In genomic region chr13:51976620-51977214, GRCm38 (mm10) we compare ENCODE assay signal across 13 mouse cellular contexts.
DNase-seq lines count a peak whose midpoint lies in the region; ATAC-seq lines count a peak whose summit lies in the region.
"Had no signal": no experiment of that assay in that cellular context is flagged by ENCODE, and none has a peak within 500 bp of the region (broad histone marks: within the 10 kb centered on the region; RNA-seq: fewer than 3 reads in every experiment).

No protein-coding gene starts in this region.

- H3K4me3 ChIP-seq in heart, embryonic 14.5 days (ENCODE audit: control insufficient read depth in 1 of 2, insufficient read depth in 1 of 2, low read depth in 1 of 2, low read length in 2 of 2) = no peak overlapping the region
- no peak overlapping the region for H3K4me3 ChIP-seq in midbrain, embryonic 13.5 days (replicated peaks)
- no peak overlapping the region for H3K4me3 ChIP-seq in midbrain, embryonic 14.5 days (replicated peaks; ENCODE audit: low read depth, low read length)
- H3K4me3 ChIP-seq in limb, embryonic 11.5 days (ENCODE audit: low read depth, low read length) = no peak overlapping the region
- no peak overlapping the region for H3K4me3 ChIP-seq in stomach, embryonic 16.5 days (replicated peaks; ENCODE audit: low read length)
- H3K4me3 ChIP-seq: left cerebral cortex, adult 2 months; neural tube, embryonic 13.5 days had no signal

- peak overlapping the region; percentile 83 to 85 for H3K27ac ChIP-seq in heart, embryonic 14.5 days (replicated peaks in 1 of 2; ENCODE audit: control insufficient read depth in 1 of 2, insufficient read depth in 1 of 2, low read depth in 2 of 2, low read length in 2 of 2)
- 0 out of 2 replicates have a peak overlapping the region, but pooled peaks have one; percentile 32 for H3K27ac ChIP-seq in midbrain, embryonic 13.5 days
- H3K27ac ChIP-seq in midbrain, embryonic 14.5 days (replicated peaks; ENCODE audit: low read depth, low read length) = no peak overlapping the region
- H3K27ac ChIP-seq in limb, embryonic 11.5 days (replicated peaks; ENCODE audit: low read depth, low read length) = 0 out of 2 replicates have a peak overlapping the region, but pooled peaks have one; percentile 4
- peak overlapping the region; percentile 61 for H3K27ac ChIP-seq in stomach, embryonic 16.5 days (ENCODE audit: low read length)
- H3K27ac ChIP-seq: left cerebral cortex, adult 2 months; neural tube, embryonic 13.5 days had no signal

- WGBS in heart, embryonic 14.5 days = 65% methylated on average over 6 of the region's 6 CpGs
- 77% methylated on average over 6 of the region's 6 CpGs for WGBS in midbrain, embryonic 13.5 days
- 74% methylated on average over 6 of the region's 6 CpGs for WGBS in midbrain, embryonic 14.5 days
- 76% methylated on average over 6 of the region's 6 CpGs for WGBS in limb, embryonic 11.5 days
- WGBS in stomach, embryonic 16.5 days = 71% methylated on average over 6 of the region's 6 CpGs

- peaks cover 34 to 46% of the 10 kb centered on the region in 2 experiments for H3K4me1 ChIP-seq in heart, embryonic 14.5 days (ENCODE audit: control insufficient read depth in 2 of 2, insufficient read depth in 2 of 2, low read length in 2 of 2)
- H3K4me1 ChIP-seq in midbrain, embryonic 13.5 days (replicated peaks) = peaks cover 18% of the 10 kb centered on the region
- H3K4me1 ChIP-seq in midbrain, embryonic 14.5 days (ENCODE audit: control insufficient read depth, insufficient read depth, low read length) = peaks cover 12% of the 10 kb centered on the region; the same call in 1 of the 2 replicates
- peaks cover 42% of the 10 kb centered on the region for H3K4me1 ChIP-seq in limb, embryonic 11.5 days (ENCODE audit: control insufficient read depth, insufficient read depth, low read length)
- H3K4me1 ChIP-seq in stomach, embryonic 16.5 days (ENCODE audit: control insufficient read depth, insufficient read depth, low read length) = peaks cover 39% of the 10 kb centered on the region

- H3K4me2 ChIP-seq in heart, embryonic 14.5 days (ENCODE audit: low read length) = peak overlapping the region; percentile 9; the same call in 1 of the 2 replicates
- no peak overlapping the region for H3K4me2 ChIP-seq in midbrain, embryonic 13.5 days (replicated peaks)
- H3K4me2 ChIP-seq in midbrain, embryonic 14.5 days (ENCODE audit: low read length) = no peak overlapping the region
- H3K4me2 ChIP-seq in limb, embryonic 11.5 days (ENCODE audit: low read depth, severe bottlenecking) = no peak overlapping the region
- H3K4me2 ChIP-seq in stomach, embryonic 16.5 days (ENCODE audit: low read depth, low read length) = no peak overlapping the region
- H3K4me2 ChIP-seq: neural tube, embryonic 13.5 days had no signal

- no peak for DNase-seq in heart, postnatal 4 days
- no peak for DNase-seq in midbrain, embryonic 14.5 days
- DNase-seq in limb, embryonic 11.5 days (ENCODE audit: low spot score) = no peak
- DNase-seq in layer of hippocampus, adult 9-11 months = no peak
- no peak for DNase-seq in layer of hippocampus, adult 11-12 months (ENCODE audit: low spot score)
- DNase-seq: right cerebral cortex, postnatal 4 days; thymus, postnatal 25 days had no signal

- peaks cover 5% of the 10 kb centered on the region; the same call in 1 of the 2 replicates for H3K9me3 ChIP-seq in heart, embryonic 14.5 days (ENCODE audit: control insufficient read depth, low read length)
- H3K9me3 ChIP-seq in midbrain, embryonic 13.5 days = no peaks in the 10 kb centered on the region; the same call in 1 of the 2 replicates
- H3K9me3 ChIP-seq in midbrain, embryonic 14.5 days (ENCODE audit: control insufficient read depth, low read length) = no peaks in the 10 kb centered on the region
- no peaks in the 10 kb centered on the region for H3K9me3 ChIP-seq in limb, embryonic 11.5 days (ENCODE audit: control insufficient read depth, low read length)
- H3K9me3 ChIP-seq in stomach, embryonic 16.5 days (replicated peaks; ENCODE audit: control insufficient read depth, low read length) = peaks cover 10% of the 10 kb centered on the region; the same call in 1 of the 2 replicates
- H3K9me3 ChIP-seq: neural tube, embryonic 13.5 days had no signal

- peak overlapping the region; percentile 52 for H3K9ac ChIP-seq in heart, embryonic 14.5 days (ENCODE audit: low read length)
- H3K9ac ChIP-seq in midbrain, embryonic 13.5 days (replicated peaks) = no peak overlapping the region
- H3K9ac ChIP-seq in midbrain, embryonic 14.5 days (replicated peaks; ENCODE audit: low read length) = no peak overlapping the region
- no peak overlapping the region; the same call in 1 of the 2 replicates for H3K9ac ChIP-seq in limb, embryonic 11.5 days (ENCODE audit: low read length)
- H3K9ac ChIP-seq in stomach, embryonic 16.5 days (ENCODE audit: low read length) = no peak overlapping the region
- H3K9ac ChIP-seq: neural tube, embryonic 13.5 days had no signal

- no peaks in the 10 kb centered on the region for H3K27me3 ChIP-seq in heart, embryonic 14.5 days (ENCODE audit: control insufficient read depth, insufficient read depth, low read length)
- peaks cover 7% of the 10 kb centered on the region; the same call in 1 of the 2 replicates for H3K27me3 ChIP-seq in midbrain, embryonic 13.5 days
- H3K27me3 ChIP-seq in midbrain, embryonic 14.5 days (ENCODE audit: control insufficient read depth, insufficient read depth, low read length) = no peaks in the 10 kb centered on the region
- H3K27me3 ChIP-seq in limb, embryonic 11.5 days (ENCODE audit: control insufficient read depth, insufficient read depth, low read length) = no peaks in the 10 kb centered on the region
- no peaks in the 10 kb centered on the region for H3K27me3 ChIP-seq in stomach, embryonic 16.5 days (ENCODE audit: control insufficient read depth, insufficient read depth, low read length)

- H3K36me3 ChIP-seq in heart, embryonic 14.5 days (ENCODE audit: control insufficient read depth, insufficient read depth, low read length) = no peaks in the 10 kb centered on the region
- no peaks in the 10 kb centered on the region for H3K36me3 ChIP-seq in midbrain, embryonic 13.5 days
- H3K36me3 ChIP-seq in midbrain, embryonic 14.5 days (ENCODE audit: control insufficient read depth, insufficient read depth, low read length) = no peaks in the 10 kb centered on the region
- no peaks in the 10 kb centered on the region for H3K36me3 ChIP-seq in limb, embryonic 11.5 days (ENCODE audit: control insufficient read depth, insufficient read depth, low read length)
- no peaks in the 10 kb centered on the region for H3K36me3 ChIP-seq in stomach, embryonic 16.5 days (ENCODE audit: control insufficient read depth, insufficient read depth, low read length)
- H3K36me3 ChIP-seq: neural tube, embryonic 13.5 days had no signal

- ATAC-seq in heart, embryonic 14.5 days (ENCODE audit: insufficient number of reproducible peaks, insufficient read depth, low FRiP score, low read depth) = no peak
- no peak for ATAC-seq in midbrain, embryonic 13.5 days
- no peak for ATAC-seq in midbrain, embryonic 14.5 days (ENCODE audit: low FRiP score, low TSS enrichment)
- no peak for ATAC-seq in limb, embryonic 11.5 days (ENCODE audit: insufficient number of reproducible peaks, low FRiP score, low TSS enrichment, low read depth)
- ATAC-seq in stomach, embryonic 16.5 days (ENCODE audit: insufficient read depth, low FRiP score) = no peak
- ATAC-seq: forebrain, embryonic 16.5 days had no signal
